Mouse (Mus musculus): Measurements from ENCODE around the gene Fam19a3.

Fam19a3 gene

DNA sequence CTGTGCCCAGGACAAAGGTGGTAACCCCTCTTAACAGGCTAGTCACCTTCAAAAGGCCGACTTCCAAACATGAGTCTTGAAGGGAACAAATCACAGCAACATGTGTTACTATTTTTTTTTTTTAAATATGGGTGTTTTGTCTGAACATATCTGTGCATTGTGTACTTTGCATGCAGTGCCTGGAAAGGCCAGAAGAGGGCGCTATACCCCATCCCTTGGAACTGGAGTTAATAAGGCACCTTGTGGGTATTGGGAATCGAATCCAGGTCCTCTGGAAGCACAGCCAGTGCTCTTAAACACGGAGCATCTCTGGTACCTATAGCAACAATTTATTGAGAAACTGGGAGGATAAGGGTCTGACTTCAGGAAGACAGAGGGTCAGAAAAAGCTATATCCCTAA, 16.6 kb downstream of the Fam19a3 start:
- peak; percentile 79 for DNase-seq (ENCODE audit: low read depth, low spot score)

DNA sequence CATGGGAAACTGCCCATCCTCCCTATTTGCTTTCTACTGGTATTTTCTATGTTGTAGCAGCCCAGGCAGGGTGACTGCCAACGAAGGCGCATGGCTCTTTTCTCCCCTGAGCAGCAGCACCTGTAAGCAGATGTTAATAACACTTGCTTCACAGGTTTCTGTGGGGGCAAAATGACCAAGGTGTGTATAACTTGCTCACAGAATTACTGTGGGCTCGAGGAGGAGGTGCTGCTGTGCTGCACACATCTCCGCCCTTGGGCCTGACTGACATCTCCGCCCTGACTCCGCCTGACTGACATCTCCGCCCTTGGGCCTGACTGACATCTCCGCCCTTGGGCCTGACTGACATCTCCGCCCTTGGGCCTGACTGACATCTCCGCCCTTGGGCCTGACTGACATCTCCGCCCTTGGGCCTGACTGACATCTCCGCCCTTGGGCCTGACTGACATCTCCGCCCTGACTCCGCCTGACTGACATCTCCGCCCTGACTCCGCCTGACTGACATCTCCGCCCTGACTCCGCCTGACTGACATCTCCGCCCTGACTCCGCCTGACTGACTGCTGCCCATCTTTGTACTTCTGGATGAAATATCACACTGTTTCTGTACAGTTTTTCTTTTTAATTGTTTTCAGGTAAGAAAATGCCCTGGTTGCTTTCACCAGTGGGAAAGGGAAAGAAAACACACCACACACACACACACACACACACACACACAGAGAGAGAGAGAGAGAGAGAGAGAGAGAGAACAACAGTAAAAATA, 19.4 kb downstream of the Fam19a3 start:
- peak; percentile 50 for DNase-seq (ENCODE audit: low read depth, low spot score)

DNA sequence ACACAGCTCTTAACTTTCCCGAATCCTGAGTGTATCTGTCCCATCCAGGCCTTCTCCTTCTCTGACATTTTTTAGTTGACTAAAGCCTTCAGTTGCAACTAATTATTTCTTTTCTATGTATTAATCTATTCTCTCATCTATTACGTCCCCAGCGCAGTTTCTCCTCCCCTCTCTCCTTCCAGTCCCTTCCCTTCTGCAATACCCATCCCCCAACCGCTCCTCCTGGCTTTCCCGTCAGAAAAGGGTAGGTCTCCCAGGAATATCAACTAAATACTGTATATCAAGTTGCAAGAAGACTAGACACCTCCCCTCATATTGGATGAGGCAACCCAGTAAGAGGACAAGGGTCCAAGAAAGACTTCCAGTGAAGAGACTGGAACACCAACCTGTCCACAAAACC, 22.8 kb downstream of the Fam19a3 start:
- DNase-seq (ENCODE audit: low read depth, low spot score) = no peak

DNA sequence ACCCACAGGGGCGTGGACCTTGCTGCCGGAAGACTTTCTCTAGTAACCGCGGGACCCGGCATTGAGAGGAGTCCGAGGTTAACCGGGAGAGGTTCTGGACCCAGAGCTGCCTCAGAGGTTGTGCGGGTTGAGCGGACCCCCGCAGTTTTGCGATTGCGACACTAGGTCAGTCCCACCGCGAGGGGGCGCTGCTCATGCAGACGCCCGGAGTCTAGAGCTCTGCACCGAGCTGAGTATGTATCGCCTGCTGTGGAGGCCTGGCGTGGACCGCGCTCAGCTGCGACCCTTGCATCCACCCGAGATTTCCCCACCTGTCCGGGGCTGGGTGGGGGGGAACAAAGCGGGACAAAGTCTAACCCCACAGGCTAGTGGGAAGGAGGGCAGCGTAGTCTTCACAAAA, 23.2 kb downstream of the Fam19a3 start:
- DNase-seq (ENCODE audit: low read depth, low spot score) = peak; percentile 85

DNA sequence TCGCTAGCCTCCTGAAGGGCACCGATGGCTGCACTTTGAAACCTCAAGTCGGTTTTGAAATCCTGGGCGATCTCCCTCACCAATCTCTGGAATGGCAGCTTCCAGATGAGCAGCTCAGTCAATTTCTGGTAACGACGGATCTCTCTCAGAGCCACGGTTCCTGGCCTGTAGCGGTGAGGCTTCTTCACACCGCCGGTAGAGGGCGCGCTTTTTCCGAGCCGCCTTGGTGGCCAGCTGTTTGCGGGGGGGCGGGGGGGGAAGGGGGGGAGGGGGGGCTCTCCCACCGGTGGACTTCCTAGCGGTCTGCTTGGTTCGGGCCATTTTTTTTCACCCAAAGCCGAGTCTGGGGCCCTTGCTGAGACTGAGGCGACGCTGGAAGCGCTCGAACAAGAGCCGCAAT, 28.8 kb downstream of the Fam19a3 start:
- DNase-seq (ENCODE audit: low read depth, low spot score) = peak; percentile 77

DNA sequence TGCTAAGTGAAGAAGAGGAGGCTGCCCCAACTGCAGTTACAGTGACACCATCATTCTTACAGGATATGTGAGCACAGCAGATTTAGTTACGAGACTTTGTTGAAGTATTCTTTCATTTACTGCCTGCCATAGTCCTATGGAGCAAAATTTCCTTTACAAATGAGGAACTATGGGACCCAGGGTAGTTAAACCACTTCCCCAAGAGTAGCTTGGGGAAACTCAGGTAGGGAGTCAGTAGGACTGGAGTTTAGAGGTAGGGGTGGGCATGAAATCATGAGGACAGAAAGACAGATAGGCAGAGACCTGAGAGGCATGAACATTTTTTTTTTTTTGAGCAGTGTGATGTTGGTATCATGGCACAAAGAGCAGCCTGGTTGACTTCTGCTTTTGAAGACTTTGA, 37.8 kb downstream of the Fam19a3 start:
- no peak for DNase-seq (ENCODE audit: low read depth, low spot score)

DNA sequence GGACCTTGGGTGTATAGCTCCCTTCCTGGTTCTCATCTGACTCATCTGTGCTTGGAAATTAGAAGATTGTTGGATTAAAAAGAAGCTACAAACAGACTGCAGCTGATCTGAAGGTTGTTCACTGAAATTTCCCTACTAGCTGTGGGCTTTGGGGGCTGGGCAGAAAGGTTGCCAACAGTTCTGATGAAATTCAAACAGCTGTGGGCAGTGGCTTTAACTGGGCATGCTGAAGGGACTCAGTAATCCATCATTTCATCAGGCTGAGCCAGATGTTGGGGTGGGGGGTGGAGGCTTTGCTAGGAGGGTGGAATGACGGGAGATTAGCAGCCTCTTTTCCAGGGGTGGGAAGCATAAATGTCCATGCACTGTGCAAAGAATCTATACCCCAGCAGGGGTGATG, 38.5 kb downstream of the Fam19a3 start:
- DNase-seq (ENCODE audit: low read depth, low spot score) = no peak

DNA sequence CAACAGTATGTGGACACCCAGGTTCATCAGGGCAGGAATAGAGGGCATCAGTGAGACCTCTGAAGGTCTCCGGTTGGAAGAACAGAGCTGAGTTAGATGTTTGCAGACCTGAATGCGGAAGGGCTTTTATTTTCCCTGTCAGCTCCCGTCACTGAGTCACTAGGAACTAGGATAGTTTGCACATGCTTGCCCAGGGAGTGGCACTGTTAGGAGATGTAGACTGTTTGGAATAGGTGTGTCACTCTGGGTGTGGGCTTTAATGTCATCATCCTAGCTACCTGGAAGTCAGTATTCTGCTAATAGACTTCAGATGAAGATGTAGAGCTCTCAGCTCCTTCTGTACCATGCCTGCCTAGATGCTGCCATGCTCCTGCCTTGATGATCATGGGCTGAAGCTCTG, 39.7 kb downstream of the Fam19a3 start:
- DNase-seq (ENCODE audit: low read depth, low spot score) = no peak

DNA sequence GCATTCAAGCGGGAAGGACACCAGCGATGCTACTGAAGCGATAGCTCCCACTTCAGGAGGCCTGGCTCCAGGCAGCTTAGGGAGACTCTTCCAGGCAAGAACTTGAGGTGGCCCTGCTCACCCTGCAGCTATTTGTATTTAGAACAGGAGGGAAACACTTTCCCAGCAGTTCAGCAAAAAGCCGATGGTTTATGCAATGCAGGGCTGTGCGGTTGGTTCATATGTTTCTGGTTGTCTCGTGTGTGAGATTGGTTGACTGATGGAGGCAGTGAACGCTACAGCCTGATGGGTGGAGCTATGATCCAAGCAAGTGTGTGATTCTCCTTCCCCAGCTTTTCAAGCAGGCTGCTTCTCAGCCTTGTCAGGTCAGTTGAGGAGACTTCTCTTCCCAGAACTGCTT, 47.0 kb downstream of the Fam19a3 start:
- DNase-seq (ENCODE audit: low read depth, low spot score) = no peak

DNA sequence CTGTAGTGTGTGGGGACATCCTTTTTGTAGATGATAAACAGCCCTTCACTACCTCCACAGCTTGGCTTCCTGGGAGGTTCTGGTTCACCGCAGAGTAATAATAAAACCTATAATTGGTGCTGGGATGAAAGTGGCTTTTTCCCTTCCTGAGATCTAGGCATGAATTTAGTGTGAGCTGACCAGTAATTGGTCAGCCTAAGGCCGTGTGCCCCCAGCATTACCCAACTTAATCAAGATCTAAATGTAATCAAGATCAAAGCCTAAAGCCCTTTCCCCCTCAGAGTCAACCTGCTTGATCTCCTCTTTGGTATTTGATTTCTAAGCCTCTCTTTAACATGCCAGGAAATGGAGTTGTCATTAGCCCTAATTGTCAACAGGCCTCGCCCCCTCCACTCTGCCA, 48.7 kb downstream of the Fam19a3 start:
- DNase-seq (ENCODE audit: low read depth, low spot score) = no peak

DNA sequence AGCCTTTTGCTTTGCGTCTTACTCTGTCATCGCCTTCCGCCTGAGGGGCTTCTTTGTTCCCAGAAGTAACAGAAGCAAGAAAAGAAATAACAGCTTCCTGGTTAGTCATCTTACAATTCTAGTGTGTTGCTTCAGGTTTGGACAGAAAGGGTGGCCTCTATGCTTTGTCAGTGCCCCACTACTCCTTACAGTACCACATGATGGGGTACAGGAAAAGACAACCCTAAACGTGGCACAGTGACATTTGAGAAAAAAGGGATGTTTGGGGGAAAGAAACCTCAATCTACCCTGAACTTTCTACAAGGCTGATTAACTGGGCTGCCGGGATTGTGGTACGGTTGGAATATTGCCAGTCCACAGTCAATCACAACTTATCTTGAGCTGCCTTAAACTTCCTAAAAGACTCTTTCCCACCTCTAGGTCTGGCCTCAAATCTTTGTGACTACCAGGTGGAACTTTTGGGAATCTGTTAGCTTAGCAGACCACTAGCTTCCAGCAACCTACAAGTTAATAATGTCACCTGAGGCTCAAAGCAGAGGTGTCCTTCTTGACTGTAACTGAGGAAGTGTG, 52.3 kb downstream of the Fam19a3 start:
- DNase-seq (ENCODE audit: low read depth, low spot score) = no peak

Data from CD4-positive, CD25-positive, alpha-beta regulatory T cell, adult 2 months (primary cell).